Mouse (Mus musculus) MEL (cell line): ENCODE data around the gene Keap1.
A peak's percentile ranks its signal among the peaks of the same experiment; 100 is the strongest.

Source experiments
- BHLHE40 ChIP-seq: IDR thresholded peaks from 2 replicates; pipeline ENCODE4 v1.6.1; 2012; ENCODE audit warnings: low read depth, mild to moderate bottlenecking, inconsistent platforms, low read length, improper control_type of control experiment, borderline replicate concordance
- CTCF ChIP-seq, 3 experiments: IDR thresholded peaks in 2 of 3; conservative IDR thresholded peaks in 1 of 3; 2 replicates each; pipeline ENCODE4 v1.5.1; 2011 to 2012; ENCODE audit warnings: low read length in 3 of 3, low read depth in 2 of 3, mild to moderate bottlenecking in 2 of 3, improper control_type of control experiment in 1 of 3, inconsistent platforms in 1 of 3, mixed read lengths in 1 of 3, moderate library complexity in 1 of 3; ENCODE audit not compliant: control insufficient read depth in 1 of 3, insufficient read depth in 1 of 3, poor library complexity in 1 of 3, severe bottlenecking in 1 of 3
- HCFC1 ChIP-seq: IDR thresholded peaks from 2 replicates; pipeline ENCODE4 v1.6.1; 2012; ENCODE audit warnings: low read depth, mild to moderate bottlenecking, inconsistent platforms, low read length, improper control_type of control experiment, moderate library complexity
- KAT2A ChIP-seq: conservative IDR thresholded peaks from 2 replicates; pipeline ENCODE4 v1.6.1; 2012; ENCODE audit warnings: low read depth, low read length, improper control_type of control experiment, inconsistent platforms
- POLR2A ChIP-seq, 2 experiments: IDR thresholded peaks; 2 replicates each; pipeline ENCODE4 v1.6.1; 2011 to 2012; ENCODE audit warnings: low read length in 2 of 2, mild to moderate bottlenecking in 2 of 2, control low read depth in 1 of 2, improper control_type of control experiment in 1 of 2, low read depth in 1 of 2, moderate library complexity in 1 of 2; ENCODE audit not compliant: control insufficient read depth in 1 of 2, insufficient read depth in 1 of 2, poor library complexity in 1 of 2

- TF ChIP-seq BHLHE40 (no peak), HCFC1 (no peak), POLR2A (IDR thresholded peaks at IDR 0.05; ENCODE audit: control insufficient read depth in 1 of 2, insufficient read depth in 1 of 2, low read depth in 1 of 2, low read length in 2 of 2, poor library complexity in 1 of 2) (peak in 1 of 2 experiments; percentile 100; a peak in 2 of 4 replicates), KAT2A (no peak), CTCF (IDR thresholded peaks at IDR 0.05 in 2 of 3, conservative IDR thresholded peaks at IDR 0.05 in 1 of 3; ENCODE audit: control insufficient read depth in 1 of 3, insufficient read depth in 1 of 3, low read depth in 2 of 3, low read length in 3 of 3, poor library complexity in 1 of 3, severe bottlenecking in 1 of 3) (no peak)
Measured at GRCm38 (mm10) chr9:21287571-21288402, 48.6 kb upstream of the Keap1 start, which contains the start of gene Kri1.
